Mouse (Mus musculus) spleen, adult 2 months (tissue): ENCODE results near the gene Atp8a1. TPM values are rescaled to one million over a fixed set of nuclear protein-coding genes. Genes with fewer than 3 reads are reported as not detected.

Experiments
- DNase-seq, 2 experiments: peaks; one replicate each; pipeline versions ENCODE4 v3.0.0 to v3.0.0-alpha.2; 2012 to 2021; ENCODE audit warnings: low spot score in 2 of 2, low read depth in 1 of 2
- H3K27ac ChIP-seq: fragments of 200-500 bp; 2 replicates; pipeline ENCODE4 v1.5.1; 2012; ENCODE audit warnings: low read length, inconsistent platforms; ENCODE audit not compliant: insufficient read depth
- H3K27me3 ChIP-seq: fragments of 200-500 bp; 2 replicates; pipeline ENCODE4 v1.6.1; 2012; ENCODE audit warnings: mild to moderate bottlenecking, moderate library complexity, low read length, inconsistent platforms; ENCODE audit not compliant: control insufficient read depth, insufficient read depth
- H3K36me3 ChIP-seq: fragments of 200-500 bp; 2 replicates; pipeline ENCODE4 v1.6.1; 2012; ENCODE audit warnings: mild to moderate bottlenecking, low read length, inconsistent platforms; ENCODE audit not compliant: control insufficient read depth, insufficient read depth
- H3K4me1 ChIP-seq: fragments of 200-500 bp; 2 replicates; pipeline ENCODE4 v1.6.1; 2011; ENCODE audit warnings: inconsistent platforms; ENCODE audit not compliant: control insufficient read depth, insufficient read depth, insufficient read length
- H3K4me3 ChIP-seq: fragments of 200-500 bp; 2 replicates; pipeline ENCODE4 v1.5.1; 2011; ENCODE audit warnings: mild to moderate bottlenecking, inconsistent platforms; ENCODE audit not compliant: insufficient read depth, insufficient read length; ENCODE audit errors: extremely low read depth
- CTCF ChIP-seq: fragments of 200-500 bp; IDR thresholded peaks from 2 replicates; pipeline ENCODE4 v1.5.1; 2011; ENCODE audit warnings: mild to moderate bottlenecking, inconsistent platforms; ENCODE audit not compliant: insufficient read depth, insufficient read length, insufficient replicate concordance; ENCODE audit errors: extremely low read depth
- POLR2A ChIP-seq: fragments of 200-500 bp; IDR thresholded peaks from 2 replicates; pipeline ENCODE4 v1.6.1; 2011; ENCODE audit warnings: low read depth, low read length, inconsistent platforms
- WGBS: fragments of 180-500 bp; shearing (Covaris S2); methylation state at CpG from one replicate; pipeline ENCODE4 v1.1.7; 2018; 5-methylcytosine and 5-hydroxymethylcytosine counted together
- polyA plus RNA-seq: library from polyadenylated mRNA; depleted of rRNA; stranded (reverse); fragments of >200 nt; gene quantifications from 2 replicates; pipeline ENCODE4 v1.2.3, GENCODE M21; 2012

Atp8a1 gene
- polyA plus RNA-seq, 1 experiment = 24.6 TPM

DNA sequence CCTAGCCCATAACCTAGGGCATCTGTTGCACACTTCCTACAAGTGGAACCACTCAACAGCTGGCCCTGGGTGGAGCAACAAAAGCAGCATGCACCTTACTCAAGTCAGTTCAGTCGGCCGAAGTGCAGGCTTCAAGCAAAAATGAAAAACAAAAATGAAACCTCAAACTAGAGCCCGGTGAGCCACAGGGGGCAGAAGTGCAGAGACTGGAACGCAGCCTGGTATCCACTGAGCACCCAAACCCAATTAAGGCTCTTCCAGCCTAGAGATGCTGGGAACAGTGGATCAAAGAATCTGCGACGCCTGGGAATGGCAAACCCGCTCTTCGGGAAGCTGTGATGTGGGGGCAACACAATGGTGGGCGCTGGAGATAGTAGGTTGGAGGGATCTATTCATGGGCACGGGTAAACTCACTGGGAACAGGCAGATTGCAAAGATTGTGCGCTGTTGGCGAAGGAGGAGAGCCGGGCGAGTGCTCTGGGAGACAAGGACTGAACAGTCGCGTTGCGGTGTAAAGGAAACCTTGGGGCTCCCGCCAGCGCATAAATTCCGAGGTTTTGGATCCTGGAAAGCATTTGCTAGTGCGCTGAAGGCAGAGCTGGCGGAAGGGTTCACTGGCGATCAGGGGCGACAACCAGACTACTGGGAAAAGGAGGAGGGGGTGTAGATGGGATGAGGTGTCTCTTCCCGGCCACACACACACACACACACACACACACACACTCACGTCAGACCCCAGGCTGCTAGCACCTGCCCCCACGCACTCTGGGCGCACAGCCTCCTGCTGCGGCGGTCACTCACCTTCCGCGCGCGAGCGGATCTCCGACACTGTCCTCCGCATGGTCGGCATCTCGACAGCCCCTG lies 641 bp downstream of the Atp8a1 start:
- TF ChIP-seq CTCF = peak; percentile 24; the same call in 1 of the 2 replicates
- TF ChIP-seq POLR2A = no peak
- Histone ChIP-seq H3K36me3 (no peaks in the 10 kb centered on the region), H3K4me3 (peak overlapping the region; percentile 90), H3K4me1 (peaks cover 6% of the 10 kb centered on the region; the same call in 1 of the 2 replicates), H3K27me3 (no peaks in the 10 kb centered on the region), H3K27ac (peak overlapping the region; percentile 66)
- WGBS = 1% methylated on average over 39 of the region's 39 CpGs
- DNase-seq = peak; percentile 44 to 62

DNA sequence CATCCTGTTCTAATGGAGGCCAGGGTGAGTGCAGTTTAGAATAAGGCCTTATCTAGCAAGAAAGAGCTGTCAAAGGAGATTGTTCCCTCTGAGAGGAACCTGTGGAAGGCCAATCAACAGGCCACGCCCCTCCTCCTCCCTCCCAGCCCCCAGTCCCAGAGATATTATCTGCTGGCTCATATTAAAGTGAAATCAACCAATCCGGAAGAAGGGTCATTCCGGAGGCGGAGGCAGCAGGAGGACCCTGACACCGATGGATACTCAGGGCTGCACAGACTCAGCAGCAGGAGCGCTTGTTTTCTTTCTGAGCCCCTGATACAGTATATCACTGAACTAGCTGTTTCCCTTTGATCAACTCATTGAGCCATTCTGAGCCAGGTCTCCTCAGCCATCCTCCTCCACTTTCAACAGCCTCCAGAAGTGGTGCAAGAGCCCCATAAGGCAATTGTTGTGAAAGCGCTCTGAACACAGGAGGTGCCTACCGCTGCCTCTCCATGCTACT lies 2.0 kb downstream of the Atp8a1 start:
- no peak overlapping the region; the same call in 1 of the 2 replicates for H3K27ac ChIP-seq
- peaks cover 6% of the 10 kb centered on the region; the same call in 1 of the 2 replicates for H3K4me1 ChIP-seq
- H3K27me3 ChIP-seq = no peaks in the 10 kb centered on the region
- 29% methylated on average over 8 of the region's 8 CpGs for WGBS
- peak overlapping the region; percentile 28 for H3K4me3 ChIP-seq
- TF ChIP-seq POLR2A (no peak), CTCF (no peak)
- H3K36me3 ChIP-seq = no peaks in the 10 kb centered on the region
- DNase-seq = no peak

DNA sequence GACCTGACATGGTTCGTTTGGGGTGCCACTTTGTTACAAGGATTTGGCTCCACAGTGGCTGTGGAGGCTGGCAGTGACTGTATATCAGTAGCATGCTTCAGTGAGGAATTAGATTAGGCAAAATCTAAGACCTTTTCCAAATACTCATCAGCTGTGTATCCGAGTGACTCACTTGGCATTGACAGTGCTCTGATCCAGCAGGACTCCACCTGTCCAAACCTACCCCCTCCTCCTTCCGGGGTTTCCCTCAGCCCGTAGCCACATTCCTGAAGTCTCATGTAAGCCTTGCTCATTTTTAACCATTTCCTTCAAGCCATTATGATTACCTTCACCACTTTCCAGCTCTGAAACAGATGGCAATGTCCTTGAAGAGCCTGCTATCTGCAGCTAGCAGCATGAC lies 3.2 kb downstream of the Atp8a1 start:
- H3K27ac ChIP-seq = no peak overlapping the region
- 95% methylated on average over 4 of the region's 4 CpGs for WGBS
- H3K36me3 ChIP-seq = no peaks in the 10 kb centered on the region
- DNase-seq = no peak
- no peak for TF ChIP-seq POLR2A
- TF ChIP-seq CTCF = no peak
- peaks cover 6% of the 10 kb centered on the region; the same call in 1 of the 2 replicates for H3K4me1 ChIP-seq
- H3K4me3 ChIP-seq = no peak overlapping the region
- no peaks in the 10 kb centered on the region for H3K27me3 ChIP-seq

DNA sequence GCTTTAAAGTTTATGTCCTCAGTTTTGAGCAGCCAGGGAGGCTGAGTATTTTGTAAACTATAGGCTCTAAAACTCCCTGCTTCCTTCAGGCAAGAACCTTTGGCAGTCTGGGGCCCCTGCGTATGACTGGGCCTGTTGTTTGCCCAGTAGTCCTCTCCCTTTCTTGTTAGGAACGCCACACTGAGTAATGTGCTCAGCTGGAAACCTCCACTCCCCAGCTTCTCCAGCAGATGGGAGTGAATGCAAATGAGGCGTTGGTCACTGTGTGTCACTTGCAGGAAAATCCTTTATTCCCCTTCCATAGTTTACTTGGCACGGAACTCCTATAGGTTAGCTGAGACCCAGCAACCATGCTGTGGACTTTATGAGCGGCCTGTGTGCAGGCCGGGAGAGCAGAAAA lies 4.9 kb downstream of the Atp8a1 start:
- TF ChIP-seq POLR2A = no peak
- no peak for TF ChIP-seq CTCF
- peaks cover 6% of the 10 kb centered on the region; the same call in 1 of the 2 replicates for H3K4me1 ChIP-seq
- 90% methylated on average over 6 of the region's 6 CpGs for WGBS

DNA sequence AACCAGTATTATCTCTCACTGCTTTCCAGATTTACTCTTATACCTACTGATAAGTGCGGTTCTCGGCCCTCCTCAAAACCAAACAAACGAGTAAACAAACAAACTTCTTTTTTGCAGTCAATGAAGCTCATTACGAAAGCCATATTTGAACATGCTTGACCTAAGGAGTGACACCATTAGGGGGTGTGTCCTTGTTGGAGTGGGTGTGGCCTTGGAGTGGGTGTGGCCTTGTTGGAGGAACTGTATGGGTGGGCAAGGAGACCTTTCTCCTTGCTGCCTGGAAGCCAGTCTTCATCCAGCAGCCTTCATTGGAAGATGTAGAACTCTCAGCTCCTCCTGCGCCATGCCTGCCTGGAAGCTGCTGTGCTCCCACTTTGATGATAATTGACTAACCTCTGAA lies 13.4 kb downstream of the Atp8a1 start:
- H3K4me1 ChIP-seq = peaks cover 17% of the 10 kb centered on the region; the same call in 1 of the 2 replicates
- DNase-seq = no peak
- TF ChIP-seq POLR2A = no peak
- TF ChIP-seq CTCF = no peak
- peaks cover 2% of the 10 kb centered on the region; the same call in 1 of the 2 replicates for H3K36me3 ChIP-seq
- no peak overlapping the region for H3K27ac ChIP-seq
- H3K4me3 ChIP-seq = no peak overlapping the region
- 94% methylated on average over 5 of the region's 5 CpGs for WGBS
- no peaks in the 10 kb centered on the region for H3K27me3 ChIP-seq

More for the DNA sequence above, 4.9 kb downstream of the Atp8a1 start:
- Histone ChIP-seq H3K27ac (no peak overlapping the region), H3K4me3 (no peak overlapping the region), H3K36me3 (no peaks in the 10 kb centered on the region), H3K27me3 (no peaks in the 10 kb centered on the region)
- DNase-seq = no peak

DNA sequence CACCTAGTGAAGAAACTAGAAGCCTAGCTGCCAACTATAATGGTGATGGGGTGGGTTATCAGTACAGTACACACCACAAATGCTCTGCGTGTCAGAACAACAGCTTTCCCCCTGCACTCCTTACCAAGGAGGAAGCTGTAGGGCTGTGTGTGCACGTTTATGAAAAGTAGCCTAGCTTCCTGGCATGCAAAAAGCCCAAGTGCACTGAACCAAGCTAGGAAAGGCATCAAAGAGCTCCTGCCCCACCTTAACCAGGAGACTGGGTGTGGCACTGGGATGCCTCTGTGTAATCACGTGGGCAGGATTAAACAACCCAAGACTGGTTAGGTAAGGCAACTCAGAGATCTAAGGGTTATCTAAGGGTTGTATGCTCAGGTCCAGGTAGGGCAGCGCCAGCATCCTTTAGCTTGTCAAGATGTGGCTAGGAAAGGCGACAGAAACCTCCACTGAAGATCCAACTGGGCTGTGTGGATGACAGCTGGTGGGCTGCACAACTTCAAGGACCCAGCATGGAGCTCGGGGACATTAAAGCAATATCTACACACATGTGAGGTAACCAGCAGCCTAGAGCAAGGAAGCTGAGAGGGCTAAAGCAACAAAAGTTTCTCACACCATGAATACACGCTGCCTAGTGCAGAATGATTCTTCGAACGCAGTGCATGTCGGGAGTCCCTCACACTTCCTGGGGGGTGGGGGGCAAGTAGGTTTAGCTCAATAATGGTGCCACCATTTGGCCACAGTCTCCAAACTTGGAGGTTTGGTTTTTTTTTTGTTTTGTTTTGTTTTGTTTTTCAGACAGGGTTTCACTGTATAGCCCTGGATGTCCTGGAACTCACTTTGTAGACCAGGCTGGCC lies 15.7 kb downstream of the Atp8a1 start:
- H3K36me3 ChIP-seq = no peaks in the 10 kb centered on the region; the same call in 1 of the 2 replicates
- DNase-seq = peak in 1 of 2 experiments; percentile 22

More for the DNA sequence above, 15.7 kb downstream of the Atp8a1 start:
- H3K4me3 ChIP-seq = no peak overlapping the region
- 49% methylated on average over 10 of the region's 10 CpGs for WGBS
- no peaks in the 10 kb centered on the region for H3K27me3 ChIP-seq
- TF ChIP-seq POLR2A (no peak), CTCF (no peak)
- peak overlapping the region; percentile 57 for H3K27ac ChIP-seq
- H3K4me1 ChIP-seq = peaks cover 17% of the 10 kb centered on the region; the same call in 1 of the 2 replicates
